Mouse (Mus musculus) kidney, embryonic 15.5 days (tissue): Measurements from ENCODE around the gene Lhfpl4. TPM values are rescaled to one million over a fixed set of nuclear protein-coding genes. Genes with fewer than 3 reads are reported as not detected.

ENCODE experiments used
- ATAC-seq: fragments of 200-750 bp; cut with Nextera tagmentation; replicated peaks from 2 replicates; pipeline ENCODE4 v1.8.0; 2017; ENCODE audit warnings: moderate TSS enrichment; ENCODE audit not compliant: low FRiP score
- H3K27ac ChIP-seq: fragments of 300-500 bp; sonication (generic); 2 replicates; pipeline ENCODE4 v1.5.1; 2015; ENCODE audit warnings: mild to moderate bottlenecking, inconsistent platforms
- H3K27me3 ChIP-seq: fragments of 300-500 bp; sonication (generic); 2 replicates; pipeline ENCODE4 v1.6.1; 2015; ENCODE audit warnings: inconsistent platforms
- H3K36me3 ChIP-seq: fragments of 300-500 bp; sonication (generic); 2 replicates; pipeline ENCODE4 v1.6.1; 2015; ENCODE audit warnings: inconsistent platforms
- H3K4me1 ChIP-seq: fragments of 300-500 bp; sonication (generic); 2 replicates; pipeline ENCODE4 v1.6.1; 2015; ENCODE audit warnings: inconsistent platforms
- H3K4me2 ChIP-seq: fragments of 300-500 bp; sonication (generic); 2 replicates; pipeline ENCODE4 v1.6.1; 2015; ENCODE audit warnings: moderate library complexity, mild to moderate bottlenecking, inconsistent platforms
- H3K4me3 ChIP-seq: fragments of 300-500 bp; sonication (generic); replicated peaks from 2 replicates; pipeline ENCODE4 v1.5.1; 2015; ENCODE audit warnings: mild to moderate bottlenecking, inconsistent platforms
- H3K9ac ChIP-seq: fragments of 300-500 bp; sonication (generic); 2 replicates; pipeline ENCODE4 v1.6.1; 2015; ENCODE audit warnings: mild to moderate bottlenecking, inconsistent platforms
- H3K9me3 ChIP-seq: fragments of 300-500 bp; sonication (generic); replicated peaks from 2 replicates; pipeline ENCODE4 v1.6.1; 2016; ENCODE audit warnings: inconsistent platforms
- WGBS: fragments of 180-500 bp; shearing (Covaris S2); methylation state at CpG from one replicate; pipeline ENCODE4 v1.1.7; 2015; ENCODE audit warnings: mixed read lengths; 5-methylcytosine and 5-hydroxymethylcytosine counted together
- polyA plus RNA-seq: library from polyadenylated mRNA; unstranded; fragments of >200 nt; fragmentation: Nextera tagmentation; extraction: Ambion mirVana; gene quantifications from 2 replicates; pipeline ENCODE4 v1.2.1, GENCODE M21; 2015

Lhfpl4 gene
- polyA plus RNA-seq, 1 experiment from 2014 or later, result 1.00 TPM

DNA sequence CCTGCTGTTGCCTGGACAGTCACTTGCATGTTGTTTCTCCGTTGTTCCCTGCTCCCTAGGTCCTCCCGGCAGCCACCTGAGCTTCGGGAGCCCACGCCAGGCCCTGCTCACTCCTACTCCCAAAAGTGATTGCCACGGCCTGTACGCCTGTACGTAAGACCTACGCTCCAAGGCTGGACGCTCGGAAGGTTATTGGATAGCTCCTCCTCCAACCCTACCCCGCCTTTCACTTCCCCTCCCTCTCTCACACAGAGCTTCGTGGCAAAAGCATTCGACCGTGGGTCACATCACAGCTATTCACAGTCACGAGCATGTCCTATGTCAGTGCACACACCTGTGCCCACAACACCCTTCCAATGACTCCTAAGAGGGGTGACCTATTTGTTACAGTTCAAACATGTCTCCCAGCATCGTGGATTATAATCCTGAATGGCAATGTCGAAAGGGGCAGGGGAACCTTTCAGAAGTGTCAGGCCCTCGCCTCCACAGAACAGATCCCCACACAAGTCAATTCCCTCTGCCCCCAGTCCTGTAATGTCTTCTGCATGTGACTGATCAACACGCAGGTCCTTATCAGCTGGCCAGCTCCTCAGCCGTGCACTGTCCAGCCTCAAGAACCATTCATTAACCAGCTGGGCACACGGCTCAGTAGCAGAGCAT, 10.2 kb downstream of the Lhfpl4 start:
- no peak overlapping the region for H3K4me2 ChIP-seq
- no peaks in the 10 kb centered on the region for H3K27me3 ChIP-seq
- no peak overlapping the region for H3K9ac ChIP-seq
- no peaks in the 10 kb centered on the region for H3K9me3 ChIP-seq
- ATAC-seq, result no peak
- no peak overlapping the region for H3K4me3 ChIP-seq
- H3K4me1 ChIP-seq, result no peaks in the 10 kb centered on the region
- 76% methylated on average over 21 of the region's 21 CpGs for WGBS
- H3K27ac ChIP-seq, result no peak overlapping the region
- H3K36me3 ChIP-seq, result no peaks in the 10 kb centered on the region

DNA sequence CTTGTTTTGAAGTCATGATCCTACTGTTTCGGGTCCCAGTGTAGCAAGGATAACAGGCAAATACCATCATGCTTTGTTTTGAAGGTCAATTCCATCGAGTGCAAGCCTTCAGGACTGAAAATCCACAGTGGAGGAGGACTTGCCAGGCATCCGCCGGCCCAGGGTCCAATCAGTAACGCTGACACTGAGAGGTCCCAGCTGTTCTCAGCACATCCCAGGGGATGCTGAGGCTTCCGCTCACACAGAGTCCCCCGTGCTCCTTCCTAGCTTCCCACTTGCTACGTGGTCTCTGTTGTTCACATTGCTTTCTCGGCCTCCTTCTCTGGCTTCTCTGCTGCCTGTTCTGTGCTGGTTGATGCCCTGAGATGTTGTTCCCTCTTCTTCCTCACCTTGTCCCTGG, 11.0 kb downstream of the Lhfpl4 start:
- no peak overlapping the region for H3K4me2 ChIP-seq
- no peak overlapping the region for H3K9ac ChIP-seq
- 42% methylated on average over 9 of the region's 9 CpGs for WGBS
- no peaks in the 10 kb centered on the region for H3K36me3 ChIP-seq
- H3K9me3 ChIP-seq, result no peaks in the 10 kb centered on the region
- H3K4me1 ChIP-seq, result no peaks in the 10 kb centered on the region
- no peak overlapping the region for H3K4me3 ChIP-seq
- H3K27ac ChIP-seq, result no peak overlapping the region
- no peak for ATAC-seq
- H3K27me3 ChIP-seq, result no peaks in the 10 kb centered on the region

DNA sequence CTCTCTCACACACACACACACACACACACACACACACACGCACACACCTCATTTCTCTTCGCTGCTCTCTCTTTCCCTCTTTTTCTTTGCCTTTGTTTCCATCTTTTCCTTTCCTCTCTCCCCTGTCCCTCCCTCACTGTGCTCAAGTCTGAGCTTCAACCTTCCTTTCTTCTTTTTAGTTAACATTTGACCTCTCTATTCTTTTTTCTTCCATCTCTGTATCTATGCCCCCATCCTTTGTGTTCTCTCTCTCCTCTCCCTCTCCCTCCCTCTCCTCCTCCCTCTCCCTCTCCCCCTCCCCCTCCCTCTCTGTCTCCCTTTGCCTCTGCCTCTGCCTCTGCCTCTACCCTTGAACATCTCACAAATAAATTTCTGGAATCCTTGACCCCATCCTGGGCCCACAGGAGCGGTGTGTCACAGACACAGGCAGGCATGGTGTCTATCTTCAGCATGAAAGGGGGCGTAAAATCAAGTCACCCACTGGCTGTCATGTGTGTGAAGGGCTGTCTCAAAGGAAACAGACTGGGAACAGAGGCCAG, 15.9 kb downstream of the Lhfpl4 start:
- Histone ChIP-seq H3K9ac (no peak overlapping the region), H3K4me1 (no peaks in the 10 kb centered on the region), H3K27me3 (no peaks in the 10 kb centered on the region), H3K27ac (no peak overlapping the region), H3K9me3 (no peaks in the 10 kb centered on the region), H3K4me2 (no peak overlapping the region), H3K36me3 (no peaks in the 10 kb centered on the region), H3K4me3 (no peak overlapping the region)
- 44% methylated on average over 4 of the region's 4 CpGs for WGBS
- no peak for ATAC-seq

GRCm38 (mm10) chr6:113178286-113179194, 16.6 kb downstream of the Lhfpl4 start:
- H3K4me1 ChIP-seq, result no peaks in the 10 kb centered on the region
- H3K9ac ChIP-seq, result no peak overlapping the region
- no peaks in the 10 kb centered on the region for H3K36me3 ChIP-seq
- no peaks in the 10 kb centered on the region for H3K27me3 ChIP-seq
- H3K4me2 ChIP-seq, result no peak overlapping the region
- 20% methylated on average over 14 of the region's 14 CpGs for WGBS
- H3K9me3 ChIP-seq, result no peaks in the 10 kb centered on the region
- no peak overlapping the region for H3K4me3 ChIP-seq
- no peak overlapping the region for H3K27ac ChIP-seq
- no peak for ATAC-seq

DNA sequence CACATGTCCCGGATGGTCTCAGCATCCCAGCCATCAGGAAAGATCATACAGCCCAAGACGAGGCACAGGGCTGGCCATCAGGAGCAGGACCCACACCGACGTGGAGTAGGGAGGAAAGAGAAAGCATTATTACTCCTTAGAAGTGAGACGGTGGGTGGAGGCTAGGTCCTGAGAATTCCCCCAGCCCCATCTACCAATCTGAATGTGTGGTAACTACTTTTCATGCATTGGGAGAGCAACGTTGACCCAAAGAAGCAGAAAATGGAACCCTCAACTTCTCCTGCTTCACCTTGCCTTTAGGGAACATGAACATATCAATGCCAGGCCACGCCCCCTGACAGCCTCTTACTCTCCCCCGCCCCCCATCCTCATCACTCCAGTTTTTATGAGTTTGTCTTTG, 18.6 kb downstream of the Lhfpl4 start:
- Histone ChIP-seq H3K36me3 (no peaks in the 10 kb centered on the region), H3K9me3 (no peaks in the 10 kb centered on the region), H3K4me1 (no peaks in the 10 kb centered on the region), H3K4me3 (no peak overlapping the region), H3K4me2 (no peak overlapping the region), H3K27me3 (no peaks in the 10 kb centered on the region), H3K27ac (no peak overlapping the region), H3K9ac (no peak overlapping the region)
- 83% methylated on average over 8 of the region's 8 CpGs for WGBS
- no peak for ATAC-seq

DNA sequence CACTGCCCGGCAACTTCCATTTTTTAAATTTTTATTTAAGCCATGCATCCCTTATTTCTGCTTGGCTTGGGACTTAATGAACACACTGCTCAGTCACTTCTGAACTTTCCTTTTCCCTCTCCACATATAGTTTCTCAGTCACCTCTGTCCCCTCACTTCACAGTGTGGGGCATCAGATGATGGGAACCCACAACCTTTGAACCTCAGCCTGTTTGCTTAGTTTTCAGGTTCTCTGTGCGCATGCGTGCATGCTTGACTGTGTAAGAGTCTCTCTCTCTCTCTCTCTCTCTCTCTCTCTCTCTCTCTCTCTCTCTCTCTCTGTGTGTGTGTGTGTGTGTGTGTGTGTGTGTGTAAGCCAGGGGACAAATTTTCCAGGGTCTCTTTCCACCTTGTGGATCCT, 19.7 kb downstream of the Lhfpl4 start:
- H3K27me3 ChIP-seq, result no peaks in the 10 kb centered on the region
- H3K4me3 ChIP-seq, result no peak overlapping the region
- H3K4me2 ChIP-seq, result no peak overlapping the region
- H3K4me1 ChIP-seq, result no peaks in the 10 kb centered on the region
- H3K36me3 ChIP-seq, result no peaks in the 10 kb centered on the region
- no peak overlapping the region for H3K9ac ChIP-seq
- 92% methylated on average over 3 of the region's 3 CpGs for WGBS
- no peak overlapping the region for H3K27ac ChIP-seq
- no peaks in the 10 kb centered on the region for H3K9me3 ChIP-seq
- ATAC-seq, result no peak

DNA sequence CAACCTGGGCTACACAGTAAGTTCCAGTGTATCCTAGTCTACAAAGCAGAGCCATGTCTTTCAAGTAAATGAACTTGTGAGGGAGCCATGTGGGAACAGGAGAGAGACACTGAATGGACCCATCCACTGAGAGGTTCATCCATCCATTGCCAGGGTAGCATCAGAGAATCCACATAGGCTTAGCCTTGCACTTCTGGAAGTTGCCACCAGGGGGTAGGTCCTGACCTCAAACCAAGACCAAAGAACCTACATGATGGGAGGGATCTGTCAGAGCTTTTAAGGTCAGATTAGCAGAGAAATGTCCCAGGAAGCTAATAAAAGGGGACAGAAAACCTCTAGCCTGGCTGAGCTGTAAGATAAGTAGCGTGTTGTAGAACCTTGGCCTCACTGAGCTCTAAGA, 22.6 kb downstream of the Lhfpl4 start:
- H3K9me3 ChIP-seq, result no peaks in the 10 kb centered on the region
- WGBS, result 75% methylated on average over 1 of the region's 1 CpGs
- no peak overlapping the region for H3K4me3 ChIP-seq
- H3K4me1 ChIP-seq, result no peaks in the 10 kb centered on the region
- H3K4me2 ChIP-seq, result no peak overlapping the region
- H3K36me3 ChIP-seq, result no peaks in the 10 kb centered on the region
- H3K27me3 ChIP-seq, result no peaks in the 10 kb centered on the region
- H3K27ac ChIP-seq, result no peak overlapping the region
- no peak for ATAC-seq
- no peak overlapping the region for H3K9ac ChIP-seq

GRCm38 (mm10) chr6:113172011-113172410, 23.2 kb downstream of the Lhfpl4 start:
- Histone ChIP-seq H3K4me2 (no peak overlapping the region), H3K9me3 (no peaks in the 10 kb centered on the region), H3K9ac (no peak overlapping the region), H3K4me1 (peaks cover under 1% of the 10 kb centered on the region), H3K36me3 (no peaks in the 10 kb centered on the region), H3K4me3 (no peak overlapping the region), H3K27me3 (no peaks in the 10 kb centered on the region), H3K27ac (no peak overlapping the region)
- ATAC-seq, result no peak

- no peak overlapping the region for H3K27ac ChIP-seq
- H3K9me3 ChIP-seq, result no peaks in the 10 kb centered on the region
- no peak overlapping the region for H3K4me3 ChIP-seq
- no peaks in the 10 kb centered on the region for H3K27me3 ChIP-seq
- ATAC-seq, result no peak
- H3K4me2 ChIP-seq, result no peak overlapping the region
- WGBS, result 86% methylated on average over 8 of the region's 8 CpGs
- no peak overlapping the region for H3K9ac ChIP-seq
- peaks cover 6% of the 10 kb centered on the region for H3K4me1 ChIP-seq
- H3K36me3 ChIP-seq, result no peaks in the 10 kb centered on the region
These were observed 24.5 kb downstream of the Lhfpl4 start for GRCm38 (mm10) chr6:113170651-113171050.

GRCm38 (mm10) chr6:113169852-113170251, 25.3 kb downstream of the Lhfpl4 start:
- 62% methylated on average over 3 of the region's 3 CpGs for WGBS
- Histone ChIP-seq H3K4me3 (no peak overlapping the region), H3K4me2 (no peak overlapping the region), H3K36me3 (no peaks in the 10 kb centered on the region), H3K9ac (no peak overlapping the region), H3K27me3 (no peaks in the 10 kb centered on the region), H3K4me1 (peaks cover 6% of the 10 kb centered on the region), H3K27ac (no peak overlapping the region), H3K9me3 (no peaks in the 10 kb centered on the region)
- no peak for ATAC-seq

DNA sequence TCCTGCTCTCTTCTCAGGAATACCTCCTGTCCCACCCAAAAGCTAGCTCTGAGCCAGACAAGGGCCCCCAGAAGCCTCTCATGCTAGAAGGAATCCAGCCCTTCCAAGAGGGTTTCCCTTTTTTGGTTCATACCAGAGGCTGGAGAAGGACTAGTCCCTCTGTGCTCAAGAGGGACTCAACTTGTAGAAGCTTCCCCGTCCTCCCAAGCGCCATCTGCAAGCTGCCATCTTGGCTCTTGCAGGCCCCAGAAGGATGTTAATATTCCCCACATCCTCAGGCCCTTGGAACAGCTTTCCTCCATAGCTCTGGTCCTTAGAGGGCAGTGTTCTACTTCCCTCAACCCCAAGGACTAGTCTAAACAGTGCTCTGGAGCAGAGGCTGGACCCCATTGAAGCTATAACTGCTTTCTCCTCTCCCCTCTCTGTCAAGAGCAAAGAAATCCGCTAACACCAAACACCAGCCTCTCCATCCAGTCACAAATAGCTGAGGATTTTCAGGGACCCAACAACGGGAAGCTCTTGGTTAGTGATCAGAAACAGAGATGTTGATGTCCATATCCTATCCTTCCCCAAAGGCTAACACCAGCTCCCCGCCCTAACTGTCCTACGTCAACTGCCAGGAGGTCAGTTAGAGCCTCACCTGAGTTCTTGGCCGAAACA, 26.7 kb downstream of the Lhfpl4 start:
- H3K27me3 ChIP-seq, result no peaks in the 10 kb centered on the region

DNA sequence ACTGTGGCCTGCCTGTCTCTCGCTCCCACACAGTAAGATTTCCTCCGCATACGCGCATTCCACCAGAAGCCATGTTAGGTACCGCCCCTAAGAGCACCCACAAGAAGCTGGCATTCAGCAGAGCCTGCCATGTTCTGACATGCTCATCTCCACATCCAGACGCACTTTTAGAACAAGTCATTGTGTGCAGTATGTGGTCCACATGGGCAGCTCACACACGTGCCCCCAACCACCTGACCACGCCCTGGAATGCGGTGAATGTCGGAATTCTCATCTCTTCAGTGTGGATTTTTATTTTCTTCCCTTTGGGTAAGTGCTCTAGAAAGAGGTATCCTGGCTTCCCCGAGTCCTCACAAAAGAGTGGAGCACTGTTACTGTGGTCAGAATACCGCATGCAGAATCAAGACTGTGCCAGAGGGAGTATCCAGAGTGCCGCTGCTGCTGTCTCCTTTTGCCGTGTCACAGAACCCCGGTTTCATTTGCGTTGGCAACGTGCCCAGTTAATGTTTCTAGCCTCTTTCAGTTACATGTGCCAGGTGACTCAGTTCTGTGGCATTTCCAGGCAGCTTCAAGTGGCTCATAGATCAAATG, 28.4 kb downstream of the Lhfpl4 start:
- ATAC-seq, result peak; percentile 50; the same call in 1 of the 2 replicates
- Histone ChIP-seq H3K27ac (no peak overlapping the region), H3K4me3 (no peak overlapping the region), H3K4me1 (peaks cover 6% of the 10 kb centered on the region), H3K36me3 (no peaks in the 10 kb centered on the region), H3K27me3 (no peaks in the 10 kb centered on the region), H3K9me3 (no peaks in the 10 kb centered on the region), H3K9ac (no peak overlapping the region), H3K4me2 (peak overlapping the region; percentile 26)
- WGBS, result 62% methylated on average over 17 of the region's 17 CpGs

More for the DNA sequence above, 26.7 kb downstream of the Lhfpl4 start:
- Histone ChIP-seq H3K4me3 (no peak overlapping the region), H3K4me1 (peaks cover 6% of the 10 kb centered on the region), H3K9ac (no peak overlapping the region), H3K4me2 (no peak overlapping the region), H3K27ac (no peak overlapping the region), H3K9me3 (no peaks in the 10 kb centered on the region), H3K36me3 (no peaks in the 10 kb centered on the region)
- no peak for ATAC-seq
- WGBS, result 90% methylated on average over 7 of the region's 7 CpGs
